Mouse (Mus musculus) erythroblast, embryonic 14.5 days (primary cell): ENCODE results near the gene Ghrl.

Source experiments
- GATA1 ChIP-seq: IDR thresholded peaks from 2 replicates; pipeline ENCODE4 v1.6.1; 2012; ENCODE audit warnings: low read length, inconsistent platforms, mixed read lengths
- TAL1 ChIP-seq: IDR thresholded peaks from 3 replicates; pipeline ENCODE4 v1.6.1; 2012; ENCODE audit warnings: low read length, inconsistent platforms, mixed read lengths

- TF ChIP-seq GATA1 (no peak), TAL1 (no peak)
These were observed 27.0 kb downstream of the Ghrl start for GRCm38 (mm10) chr6:113692661-113693133.
